Mouse (Mus musculus) hindbrain, embryonic 11.5 days (tissue): ENCODE results near the gene Vwa8. TPM values are rescaled to one million over a fixed set of nuclear protein-coding genes. Genes with fewer than 3 reads are reported as not detected.
"Not testable (repeated sequence)": the region's sequence is repeated elsewhere in the genome, so short reads cannot be mapped to it uniquely, and the experiment has no call there.

Experiments used
- ATAC-seq: fragments of 200-750 bp; cut with Nextera tagmentation; 2 replicates; pipeline ENCODE4 v1.8.0; 2017; ENCODE audit warnings: mild to moderate bottlenecking, moderate TSS enrichment, moderate library complexity; ENCODE audit not compliant: low FRiP score
- DNase-seq: peaks from one replicate; pipeline ENCODE4 v3.0.0-alpha.2; 2015; ENCODE audit warnings: low spot score
- H3K27ac ChIP-seq: fragments of 300-500 bp; sonication (generic); 2 replicates; pipeline ENCODE4 v1.5.1; 2014; ENCODE audit warnings: mild to moderate bottlenecking, low read depth, low read length
- H3K27me3 ChIP-seq: fragments of 300-500 bp; sonication (generic); 2 replicates; pipeline ENCODE4 v1.6.1; 2014; ENCODE audit warnings: mild to moderate bottlenecking, low read length, moderate library complexity, mixed read lengths; ENCODE audit not compliant: control insufficient read depth, insufficient read depth
- H3K36me3 ChIP-seq: fragments of 300-500 bp; sonication (generic); 2 replicates; pipeline ENCODE4 v1.6.1; 2014; ENCODE audit warnings: mild to moderate bottlenecking, low read length, moderate library complexity, mixed read lengths; ENCODE audit not compliant: control insufficient read depth, insufficient read depth
- H3K4me1 ChIP-seq: fragments of 300-500 bp; sonication (generic); replicated peaks from 2 replicates; pipeline ENCODE4 v1.6.1; 2014; ENCODE audit warnings: low read length, mixed read lengths; ENCODE audit not compliant: control insufficient read depth, insufficient read depth
- H3K4me2 ChIP-seq: fragments of 300-500 bp; sonication (generic); replicated peaks from 2 replicates; pipeline ENCODE4 v1.6.1; 2014; ENCODE audit warnings: mild to moderate bottlenecking, low read depth, low read length
- H3K4me3 ChIP-seq: fragments of 300-500 bp; sonication (generic); 2 replicates; pipeline ENCODE4 v1.5.1; 2014; ENCODE audit warnings: low read depth, low read length
- H3K9ac ChIP-seq: fragments of 300-500 bp; sonication (generic); 2 replicates; pipeline ENCODE4 v1.6.1; 2014; ENCODE audit warnings: low read depth, low read length
- H3K9me3 ChIP-seq: fragments of 300-500 bp; sonication (generic); 2 replicates; pipeline ENCODE4 v1.6.1; 2016; ENCODE audit warnings: low read length; ENCODE audit not compliant: control insufficient read depth
- WGBS: fragments of 180-500 bp; shearing (Covaris S2); extraction: QIAGEN DNeasy Blood & Tissue Kit; methylation state at CpG from one replicate; pipeline ENCODE4 v1.1.7; 2014; 5-methylcytosine and 5-hydroxymethylcytosine counted together
- polyA plus RNA-seq: library from polyadenylated mRNA; unstranded; fragments of >200 nt; fragmentation: Nextera tagmentation; extraction: Ambion mirVana; gene quantifications from 2 replicates; pipeline ENCODE4 v1.2.1, GENCODE M21; 2014

Gene Vwa8
- polyA plus RNA-seq, 1 experiment from 2014 or later = 7.2 TPM

- Histone ChIP-seq H3K27me3 (no peaks in the 10 kb centered on the region), H3K9ac (no peak overlapping the region), H3K36me3 (no peaks in the 10 kb centered on the region), H3K4me2 (no peak overlapping the region), H3K4me3 (no peak overlapping the region), H3K27ac (no peak overlapping the region), H3K4me1 (no peaks in the 10 kb centered on the region), H3K9me3 (no peaks in the 10 kb centered on the region)
- ATAC-seq (no peak), DNase-seq (no peak)
- WGBS = 80% methylated on average over 2 of the region's 2 CpGs
These were observed 134.3 kb downstream of the Vwa8 start for GRCm38 (mm10) chr14:78983104-78983503.

- ATAC-seq (no peak), DNase-seq (no peak)
- no peak overlapping the region for H3K4me2 ChIP-seq
- H3K36me3 ChIP-seq = no peaks in the 10 kb centered on the region
- no peaks in the 10 kb centered on the region for H3K27me3 ChIP-seq
- no peak overlapping the region for H3K9ac ChIP-seq
- no peak overlapping the region for H3K27ac ChIP-seq
- no peaks in the 10 kb centered on the region for H3K9me3 ChIP-seq
- no peak overlapping the region for H3K4me3 ChIP-seq
- WGBS = 75% methylated on average over 2 of the region's 2 CpGs
- no peaks in the 10 kb centered on the region for H3K4me1 ChIP-seq
These were observed 135.4 kb downstream of the Vwa8 start for GRCm38 (mm10) chr14:78984296-78984695.

GRCm38 (mm10) chr14:78987543-78987942 lies 138.7 kb downstream of the Vwa8 start:
- no peaks in the 10 kb centered on the region for H3K27me3 ChIP-seq
- no peaks in the 10 kb centered on the region for H3K36me3 ChIP-seq
- no peak overlapping the region for H3K27ac ChIP-seq
- WGBS = 93% methylated on average over 8 of the region's 8 CpGs
- H3K4me2 ChIP-seq = no peak overlapping the region
- no peak overlapping the region for H3K9ac ChIP-seq
- no peaks in the 10 kb centered on the region for H3K9me3 ChIP-seq
- ATAC-seq (no peak), DNase-seq (no peak)
- H3K4me1 ChIP-seq = no peaks in the 10 kb centered on the region
- H3K4me3 ChIP-seq = no peak overlapping the region

GRCm38 (mm10) chr14:78992456-78992855 lies 143.6 kb downstream of the Vwa8 start:
- no peak for ATAC-seq
- no peak overlapping the region for H3K9ac ChIP-seq
- no peaks in the 10 kb centered on the region for H3K9me3 ChIP-seq
- no peak overlapping the region for H3K4me2 ChIP-seq
- H3K4me1 ChIP-seq = no peaks in the 10 kb centered on the region
- no peak for DNase-seq
- 75% methylated on average over 4 of the region's 4 CpGs for WGBS
- H3K27me3 ChIP-seq = no peaks in the 10 kb centered on the region
- H3K36me3 ChIP-seq = no peaks in the 10 kb centered on the region
- no peak overlapping the region for H3K27ac ChIP-seq
- H3K4me3 ChIP-seq = no peak overlapping the region

GRCm38 (mm10) chr14:78993515-78993914 lies 144.7 kb downstream of the Vwa8 start:
- H3K4me1 ChIP-seq = no peaks in the 10 kb centered on the region
- H3K9ac ChIP-seq = no peak overlapping the region
- H3K4me3 ChIP-seq = no peak overlapping the region
- no peaks in the 10 kb centered on the region for H3K27me3 ChIP-seq
- 73% methylated on average over 4 of the region's 4 CpGs for WGBS
- DNase-seq = no peak
- no peaks in the 10 kb centered on the region for H3K9me3 ChIP-seq
- no peaks in the 10 kb centered on the region for H3K36me3 ChIP-seq
- no peak for ATAC-seq
- H3K27ac ChIP-seq = no peak overlapping the region
- H3K4me2 ChIP-seq = no peak overlapping the region

GRCm38 (mm10) chr14:78996359-78996758 lies 147.5 kb downstream of the Vwa8 start:
- Histone ChIP-seq H3K4me1 (no peaks in the 10 kb centered on the region), H3K27me3 (no peaks in the 10 kb centered on the region), H3K27ac (no peak overlapping the region), H3K9me3 (no peaks in the 10 kb centered on the region), H3K4me2 (no peak overlapping the region), H3K4me3 (no peak overlapping the region), H3K36me3 (no peaks in the 10 kb centered on the region), H3K9ac (no peak overlapping the region)
- ATAC-seq (no peak), DNase-seq (no peak)
- 95% methylated on average over 2 of the region's 2 CpGs for WGBS

- no peak overlapping the region for H3K9ac ChIP-seq
- no peaks in the 10 kb centered on the region for H3K36me3 ChIP-seq
- no peak overlapping the region for H3K27ac ChIP-seq
- 55% methylated on average over 1 of the region's 1 CpGs for WGBS
- no peaks in the 10 kb centered on the region for H3K27me3 ChIP-seq
- no peaks in the 10 kb centered on the region for H3K4me1 ChIP-seq
- DNase-seq (peak; percentile 24), ATAC-seq (no peak)
- no peak overlapping the region for H3K4me3 ChIP-seq
- no peak overlapping the region for H3K4me2 ChIP-seq
- no peaks in the 10 kb centered on the region for H3K9me3 ChIP-seq
These were observed 154.7 kb downstream of the Vwa8 start for GRCm38 (mm10) chr14:79003576-79003975.

- DNase-seq, H3K36me3 ChIP-seq, H3K9me3 ChIP-seq, H3K27me3 ChIP-seq, H3K4me2 ChIP-seq, H3K4me1 ChIP-seq, H3K9ac ChIP-seq, ATAC-seq, H3K4me3 ChIP-seq, H3K27ac ChIP-seq: not testable (repeated sequence)
- 83% methylated on average over 5 of the region's 5 CpGs for WGBS
These were observed 168.9 kb downstream of the Vwa8 start for GRCm38 (mm10) chr14:79017710-79018109.

GRCm38 (mm10) chr14:79018564-79018963 lies 169.7 kb downstream of the Vwa8 start:
- ATAC-seq (no peak), DNase-seq (no peak)
- no peak overlapping the region for H3K4me3 ChIP-seq
- no peaks in the 10 kb centered on the region for H3K9me3 ChIP-seq
- H3K36me3 ChIP-seq = no peaks in the 10 kb centered on the region
- H3K9ac ChIP-seq = no peak overlapping the region
- no peaks in the 10 kb centered on the region for H3K4me1 ChIP-seq
- WGBS = 89% methylated on average over 4 of the region's 4 CpGs
- no peak overlapping the region for H3K27ac ChIP-seq
- no peak overlapping the region for H3K4me2 ChIP-seq
- no peaks in the 10 kb centered on the region for H3K27me3 ChIP-seq
